Mouse (Mus musculus) heart, adult 10 weeks (tissue): Measurements from ENCODE around the gene Ms4a4a. TPM values are rescaled to one million over a fixed set of nuclear protein-coding genes. Genes with fewer than 3 reads are reported as not detected.

Experiments
- polyA plus RNA-seq: library from polyadenylated mRNA; stranded (reverse); fragments of 350-450 nt; fragmentation: Illumina TruSeq; extraction: RNeasy Lipid Tissue Mini Kit (QIAGEN cat#74804); gene quantifications from one replicate; pipeline ENCODE4 v1.2.3, GENCODE M21; 2014; ENCODE audit warnings: low read depth, low replicate concordance

Gene Ms4a4a
- 3.3 TPM for polyA plus RNA-seq

DNA sequence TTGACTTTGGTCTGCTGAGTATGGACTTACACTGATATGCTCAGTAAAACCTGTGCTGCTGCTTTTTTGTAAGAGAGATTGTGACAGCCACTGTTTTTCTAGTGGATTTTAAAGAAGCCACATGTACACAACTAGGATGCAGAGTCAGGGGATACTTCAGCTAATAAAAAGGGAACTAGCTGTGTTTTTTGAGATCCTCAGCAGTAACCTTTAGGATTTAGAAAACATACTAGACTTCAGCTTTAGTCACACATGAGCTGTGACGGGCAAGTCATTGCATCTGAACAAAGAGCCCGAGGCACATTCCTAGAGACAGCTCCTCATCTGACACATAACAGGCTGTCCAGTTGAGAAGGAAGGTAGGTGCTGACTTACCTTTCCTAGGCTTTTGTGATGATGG lies at the start of gene Ms4a4a:
TSS of gene Ms4a4a (plus strand) at position 251 of the 400 bp plus-strand sequence.

DNA sequence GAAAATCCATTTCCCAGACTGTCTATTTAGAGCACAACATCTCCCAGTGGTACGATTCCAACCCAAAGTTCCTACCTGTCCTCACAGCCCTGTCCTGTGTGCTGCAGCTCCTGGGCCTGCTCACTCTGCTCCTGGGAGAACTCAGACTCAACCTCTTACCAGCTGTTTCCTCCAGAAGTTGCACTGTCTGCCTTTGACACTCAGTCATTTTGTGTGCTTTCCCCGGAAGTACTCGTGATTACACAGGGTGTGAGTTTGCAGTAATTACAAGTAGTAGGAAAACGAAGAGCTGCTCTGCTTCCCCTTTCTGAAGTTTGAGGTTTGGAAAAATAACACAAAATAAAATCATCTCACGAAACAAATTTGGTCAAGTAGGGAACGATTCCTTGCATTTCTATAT lies 39.4 kb upstream of the Ms4a4a start, which contains the start of gene Ms4a7:
TSS of gene Ms4a7 (minus strand) at position 215 of the 400 bp plus-strand sequence.

DNA sequence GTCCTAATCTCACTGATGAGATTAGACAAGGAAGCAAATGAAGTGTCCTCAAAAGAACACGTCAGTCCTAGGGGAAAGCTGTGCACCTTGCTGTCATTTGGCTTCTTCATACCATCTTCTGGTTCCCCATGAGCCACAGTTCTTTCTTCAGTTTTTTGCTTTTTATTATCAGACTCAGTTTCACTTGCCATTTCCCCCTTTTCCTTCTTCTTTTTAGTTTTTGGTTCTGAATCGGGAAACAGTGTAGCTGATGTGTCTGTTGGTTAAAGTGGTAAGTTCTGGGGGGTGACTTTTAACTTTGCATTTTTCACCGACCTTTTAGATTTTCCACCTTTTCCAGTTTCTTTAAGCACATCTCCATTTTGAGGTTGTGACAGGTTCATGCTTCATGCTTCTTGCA lies 29.2 kb downstream of the Ms4a4a start, which contains the start of gene Ms4a4c:
TSS of gene Ms4a4c (plus strand) at position 244 of the 400 bp plus-strand sequence.

Other genes starting within 250 kb of the Ms4a4a start
- gene 1700017D01Rik, start 244.6 kb upstream of the Ms4a4a start, polyA plus RNA-seq = not detected
- not detected for gene 1700025F22Rik, start 210.2 kb upstream of the Ms4a4a start, polyA plus RNA-seq
- gene Ms4a13, start 178.8 kb upstream of the Ms4a4a start, polyA plus RNA-seq = not detected
- not detected for gene Ms4a12, start 143.1 kb upstream of the Ms4a4a start, polyA plus RNA-seq
- 0.50 TPM for gene Ms4a1, start 109.3 kb upstream of the Ms4a4a start, polyA plus RNA-seq
- gene Ms4a5, start 91.7 kb upstream of the Ms4a4a start, polyA plus RNA-seq = not detected
- gene Ms4a14, start 61.1 kb upstream of the Ms4a4a start, polyA plus RNA-seq = 0.31 TPM
- gene Ms4a7, start 39.4 kb upstream of the Ms4a4a start, polyA plus RNA-seq = 4.3 TPM
- gene Ms4a4c, start 29.2 kb downstream of the Ms4a4a start, polyA plus RNA-seq = 0.71 TPM
- gene Ms4a4b, start 68.0 kb downstream of the Ms4a4a start, polyA plus RNA-seq = 0.76 TPM
- gene Ms4a6c, start 93.8 kb downstream of the Ms4a4a start, polyA plus RNA-seq = 7.1 TPM
- not detected for gene Gm8369, start 110.4 kb downstream of the Ms4a4a start, polyA plus RNA-seq
- 4.7 TPM for gene Ms4a6b, start 141.0 kb downstream of the Ms4a4a start, polyA plus RNA-seq
- 17.2 TPM for gene Ms4a4d, start 161.3 kb downstream of the Ms4a4a start, polyA plus RNA-seq
- gene Ms4a6d, start 229.3 kb downstream of the Ms4a4a start, polyA plus RNA-seq = 4.2 TPM
- gene Ms4a2, start 248.2 kb downstream of the Ms4a4a start, polyA plus RNA-seq = not detected